Mouse (Mus musculus) left cerebral cortex, adult 2 months (tissue): ENCODE results near the gene Htra2. TPM values are rescaled to one million over a fixed set of nuclear protein-coding genes. Genes with fewer than 3 reads are reported as not detected.

Experiments
- DNase-seq, 2 experiments: peaks; one replicate each; pipeline ENCODE4 v3.0.0; 2021 to 2022; ENCODE audit warnings: low spot score in 2 of 2, mixed read lengths in 1 of 2; ENCODE audit errors: extremely low spot score in 1 of 2
- H3K27ac ChIP-seq: fragments of 200-600 bp; 2 replicates; pipeline ENCODE4 v1.8.1; 2022
- H3K4me3 ChIP-seq: fragments of 200-600 bp; 2 replicates; pipeline ENCODE4 v1.8.1; 2022
- CTCF ChIP-seq: fragments of 200-600 bp; IDR thresholded peaks from 2 replicates; pipeline ENCODE4 v1.8.1; 2022; ENCODE audit warnings: antibody characterized with exemption, mild to moderate bottlenecking, moderate library complexity
- intact Hi-C: fragments of 180-260 bp; cut with DNase I; formaldehyde crosslinking; loops from one replicate; pipeline ENCODE4 v1.15.1; 2025
- total RNA-seq, 2 experiments: library from RNA; stranded (reverse); gene quantifications; 2 replicates each; pipeline ENCODE4 v1.2.3; 2021

The Htra2 gene
- total RNA-seq, 2 experiments from 2014 or later = 42.2 to 47.0 TPM

DNA sequence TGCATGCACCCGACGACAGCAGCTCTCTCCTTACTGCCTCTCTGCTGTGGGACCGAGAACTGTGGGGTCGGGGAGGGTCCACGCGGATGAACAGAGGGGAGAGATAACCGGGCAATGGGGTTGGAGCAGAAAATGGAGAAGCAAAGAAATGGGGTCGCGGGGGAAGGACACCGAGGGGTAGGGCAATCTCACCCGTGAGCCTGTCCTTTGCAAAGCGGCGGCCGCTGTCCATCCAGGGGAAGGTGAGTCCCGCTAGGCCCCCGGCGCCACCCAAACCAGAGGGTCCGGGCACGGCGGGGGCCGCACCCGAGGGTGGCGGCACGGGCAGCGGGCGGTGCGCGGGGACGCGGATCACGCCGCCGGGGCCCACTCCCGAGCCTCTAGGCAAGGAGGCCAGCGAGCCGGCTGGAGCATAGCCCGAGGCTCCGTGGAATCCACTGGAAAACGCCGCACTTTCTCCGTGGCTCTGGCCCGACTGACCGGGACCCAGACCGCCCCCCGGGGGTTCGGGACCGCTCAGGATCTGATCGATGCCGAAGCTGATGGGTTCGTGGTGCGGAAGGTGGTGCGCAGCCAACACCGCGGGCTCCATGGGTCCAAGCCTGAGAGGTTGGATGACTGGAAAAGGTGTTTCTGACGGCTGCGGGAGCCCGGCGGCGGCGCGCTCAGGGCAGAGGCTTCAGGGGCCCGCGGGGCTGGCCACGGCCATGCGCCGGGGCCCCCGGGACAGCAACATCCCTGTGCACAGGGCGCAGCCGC is 14.6 kb upstream of the Htra2 start:
- Histone ChIP-seq H3K4me3 (no peak overlapping the region), H3K27ac (no peak overlapping the region)
- intact Hi-C loops = loop anchor here (10.0 kb wide), 1 partner anchor 645 kb away; the partner anchor contains the start of gene Vax2
- no peak for TF ChIP-seq CTCF
- DNase-seq = no peak

DNA sequence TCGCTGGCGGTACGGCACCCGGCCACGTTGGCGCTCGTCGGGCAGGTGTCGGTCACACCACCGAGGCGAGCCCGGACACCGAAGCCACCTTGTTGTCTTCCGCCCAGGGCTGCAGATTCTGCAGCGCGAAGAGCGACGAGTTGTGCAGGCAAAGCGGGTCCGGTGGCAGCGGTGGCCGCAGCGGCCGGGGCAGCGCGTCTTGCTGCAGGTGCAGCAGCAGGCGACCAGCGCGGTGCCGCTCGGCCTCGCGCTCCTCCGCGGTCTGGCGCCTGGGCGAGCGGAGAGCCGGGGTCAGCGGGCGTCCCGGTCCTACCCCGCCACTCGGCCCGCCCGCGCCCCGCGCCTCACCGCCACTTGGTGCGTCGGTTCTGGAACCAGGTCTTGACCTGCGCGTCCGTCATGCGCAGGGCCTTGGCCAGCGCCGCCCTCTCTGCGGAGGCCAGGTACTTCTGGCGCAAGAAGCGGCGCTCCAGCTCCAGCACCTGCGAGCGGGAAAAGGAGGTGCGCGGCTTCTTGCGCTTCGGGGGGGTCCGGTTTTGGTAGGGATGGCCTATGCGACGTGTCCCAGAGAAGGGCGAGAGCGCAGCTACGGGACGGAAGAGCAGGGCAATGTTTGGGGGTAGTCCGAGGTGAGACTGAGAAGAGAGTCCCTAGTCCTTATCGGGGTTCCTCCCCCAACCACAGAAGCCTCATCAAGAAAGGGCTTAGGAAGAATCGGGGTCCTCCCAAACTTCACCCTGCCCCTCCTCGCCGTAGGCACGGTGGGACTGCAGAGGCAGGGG is 13.8 kb upstream of the Htra2 start:
- TF ChIP-seq CTCF = no peak
- intact Hi-C loops = no loop called here
- H3K4me3 ChIP-seq = no peak overlapping the region
- H3K27ac ChIP-seq = no peak overlapping the region
- DNase-seq = no peak

GRCm38 (mm10) chr6:83068221-83068620 is 13.1 kb upstream of the Htra2 start:
- no peak overlapping the region for H3K27ac ChIP-seq
- no peak for DNase-seq
- intact Hi-C loops = no loop called here
- H3K4me3 ChIP-seq = no peak overlapping the region
- TF ChIP-seq CTCF = no peak

GRCm38 (mm10) chr6:83066441-83066840 is 11.4 kb upstream of the Htra2 start:
- H3K27ac ChIP-seq = no peak overlapping the region

GRCm38 (mm10) chr6:83065995-83066394 is 10.9 kb upstream of the Htra2 start:
- DNase-seq = no peak
- intact Hi-C loops = no loop called here
- no peak for TF ChIP-seq CTCF
- no peak overlapping the region for H3K4me3 ChIP-seq
- no peak overlapping the region for H3K27ac ChIP-seq

More at GRCm38 (mm10) chr6:83066441-83066840, 11.4 kb upstream of the Htra2 start:
- TF ChIP-seq CTCF = no peak
- intact Hi-C loops = no loop called here
- no peak overlapping the region for H3K4me3 ChIP-seq
- no peak for DNase-seq

DNA sequence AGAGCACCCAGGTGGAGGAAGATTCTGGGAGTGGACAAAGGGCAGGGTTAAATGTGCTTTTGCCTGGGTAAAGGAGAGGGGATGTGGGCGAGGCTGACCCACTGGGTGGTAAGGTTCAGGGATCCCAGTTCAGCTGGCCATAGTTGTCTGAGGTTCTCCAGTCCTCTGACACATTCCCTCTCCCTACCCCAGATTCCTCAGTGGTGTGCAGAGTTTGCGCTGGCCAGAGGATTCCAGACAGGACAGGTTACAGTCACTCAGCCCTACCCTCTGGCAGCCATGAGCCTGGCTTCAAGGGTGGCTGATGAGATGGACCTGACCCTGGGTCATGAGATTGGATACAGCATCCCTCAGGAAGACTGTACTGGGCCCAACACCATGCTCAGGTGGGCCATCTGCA is 3.7 kb upstream of the Htra2 start:
- intact Hi-C loops = no loop called here

GRCm38 (mm10) chr6:83057790-83058189 is 2.7 kb upstream of the Htra2 start, which contains the start of gene Dqx1:
Gene Dqx1 (plus strand): TSS chr6:83057844.
- no peak for DNase-seq
- no peak within 1 kb of the TSS for H3K27ac ChIP-seq
- no peak within 1 kb of the TSS for H3K4me3 ChIP-seq
- intact Hi-C loops = no loop called here
- no peak for TF ChIP-seq CTCF

More for the DNA sequence above, 3.7 kb upstream of the Htra2 start:
- Histone ChIP-seq H3K4me3 (no peak overlapping the region), H3K27ac (no peak overlapping the region)
- TF ChIP-seq CTCF = no peak
- DNase-seq = no peak

GRCm38 (mm10) chr6:83054074-83054851 is 810 bp downstream of the Htra2 start, which contains the start of gene Aup1:
Gene Aup1 (plus strand): TSS chr6:83054521.
- peak; percentile 97 to 98 for DNase-seq
- TF ChIP-seq CTCF = no peak
- intact Hi-C loops = loop anchor here (1.0 to 2.0 kb wide), 4 partner anchors 24 to 145 kb away; partner anchors contain the start of genes Ccdc142 and Gm42688
- peak within 1 kb of the TSS; percentile 99 for H3K4me3 ChIP-seq
- peak within 1 kb of the TSS; percentile 84 for H3K27ac ChIP-seq

DNA sequence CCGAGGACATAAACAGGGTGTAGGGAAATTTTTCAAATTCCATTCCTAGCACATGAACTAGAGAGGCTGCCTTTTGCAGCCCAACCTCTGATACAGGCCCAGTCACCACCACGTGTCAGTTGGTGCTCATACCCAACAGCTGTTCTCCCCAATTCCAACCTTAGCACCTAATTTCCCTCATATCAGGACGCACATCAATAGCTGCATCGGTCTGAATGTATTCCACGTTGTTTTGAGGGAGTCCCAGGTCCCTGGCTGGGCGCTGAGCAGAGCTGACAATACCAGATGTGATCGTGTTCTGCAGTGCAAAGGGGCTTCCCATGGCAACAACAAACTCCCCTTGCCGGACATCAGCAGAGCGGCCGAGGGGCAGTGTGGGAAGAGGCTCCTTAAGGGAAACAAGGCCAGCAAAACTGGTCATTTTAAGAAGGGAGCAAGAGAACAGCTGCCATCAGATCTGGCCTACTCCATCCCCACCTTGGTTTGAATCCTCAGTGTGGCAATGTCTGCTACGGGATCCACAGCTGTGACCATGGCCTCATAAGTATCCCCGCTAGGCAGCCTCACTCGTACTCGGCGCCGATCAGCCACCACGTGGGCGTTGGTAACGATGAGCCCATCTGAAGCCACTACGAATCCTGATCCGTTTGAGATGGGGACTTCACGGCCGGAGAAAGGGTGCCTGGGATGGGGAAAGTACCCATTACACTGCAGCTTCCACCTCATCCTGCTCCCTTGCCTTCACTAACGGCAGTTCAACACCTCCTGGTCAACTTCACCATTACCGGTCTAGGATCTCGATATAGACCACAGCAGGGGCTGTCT is 1.7 kb downstream of the Htra2 start:
- intact Hi-C loops = no loop called here
- Histone ChIP-seq H3K27ac (peak overlapping the region; percentile 84), H3K4me3 (peak overlapping the region; percentile 99)
- TF ChIP-seq CTCF = no peak
- DNase-seq = no peak

DNA sequence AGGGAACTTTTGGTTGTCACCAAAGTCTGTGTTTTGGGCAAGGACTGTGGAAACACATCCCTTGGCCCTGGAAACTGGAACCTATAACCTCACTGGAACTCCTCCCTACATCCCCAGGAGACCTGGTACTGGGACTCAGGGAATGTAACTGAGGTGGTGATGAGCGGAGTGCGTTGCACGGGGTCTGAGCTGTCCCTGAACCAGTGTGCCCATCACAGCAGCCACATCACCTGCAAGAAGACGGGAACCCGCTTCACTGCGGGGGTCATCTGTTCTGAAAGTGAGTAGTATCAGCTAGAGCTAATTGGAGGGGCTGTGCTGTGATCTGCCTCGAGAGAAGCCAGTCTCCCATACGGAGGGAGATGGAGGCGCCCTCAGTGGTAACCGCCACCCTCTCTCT is 5.7 kb downstream of the Htra2 start:
- intact Hi-C loops = no loop called here
- Histone ChIP-seq H3K4me3 (no peak overlapping the region), H3K27ac (no peak overlapping the region)
- no peak for DNase-seq
- no peak for TF ChIP-seq CTCF

DNA sequence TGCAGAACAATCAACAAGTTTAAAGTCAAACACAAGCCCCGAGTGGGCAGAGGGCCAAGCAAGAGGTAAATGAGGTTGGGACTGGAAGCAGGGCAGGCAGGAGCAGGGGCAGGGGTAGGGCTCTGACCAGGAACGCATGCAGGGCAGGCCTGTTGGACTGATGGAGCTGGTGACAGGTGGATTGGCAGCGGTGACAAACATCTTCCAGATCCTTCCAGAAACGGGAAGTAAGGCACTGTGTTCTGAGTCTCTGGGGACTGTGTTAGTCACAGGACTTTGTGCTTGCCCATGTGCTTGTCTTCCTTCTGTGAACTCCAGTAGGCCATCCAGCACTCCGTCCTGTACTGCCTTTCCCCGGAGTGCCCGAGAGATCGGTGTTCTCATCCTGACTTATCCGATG is 10.3 kb downstream of the Htra2 start:
- intact Hi-C loops = no loop called here
- no peak overlapping the region for H3K27ac ChIP-seq
- no peak for TF ChIP-seq CTCF
- no peak for DNase-seq
- H3K4me3 ChIP-seq = no peak overlapping the region
